Mouse (Mus musculus) liver, embryonic 12.5 days (tissue): ENCODE results near the gene Tmem38a. TPM values are rescaled to one million over a fixed set of nuclear protein-coding genes. Genes with fewer than 3 reads are reported as not detected.

Experiments
- ATAC-seq: fragments of 200-750 bp; cut with Nextera tagmentation; 2 replicates; pipeline ENCODE4 v1.8.0; 2017; ENCODE audit warnings: moderate number of reproducible peaks, mild to moderate bottlenecking, moderate library complexity
- H3K27ac ChIP-seq: fragments of 300-500 bp; sonication (generic); 2 replicates; pipeline ENCODE4 v1.5.1; 2016; ENCODE audit warnings: mild to moderate bottlenecking
- H3K27me3 ChIP-seq: fragments of 300-500 bp; sonication (generic); replicated peaks from 2 replicates; pipeline ENCODE4 v1.6.1; 2016; ENCODE audit warnings: mild to moderate bottlenecking, moderate library complexity
- H3K36me3 ChIP-seq: fragments of 300-500 bp; sonication (generic); 2 replicates; pipeline ENCODE4 v1.6.1; 2016; ENCODE audit warnings: mild to moderate bottlenecking, moderate library complexity
- H3K4me1 ChIP-seq: fragments of 300-500 bp; sonication (generic); 2 replicates; pipeline ENCODE4 v1.6.1; 2016
- H3K4me2 ChIP-seq: fragments of 300-500 bp; sonication (generic); 2 replicates; pipeline ENCODE4 v1.6.1; 2016; ENCODE audit warnings: mild to moderate bottlenecking, moderate library complexity
- H3K4me3 ChIP-seq: fragments of 300-500 bp; sonication (generic); 2 replicates; pipeline ENCODE4 v1.5.1; 2016; ENCODE audit warnings: mild to moderate bottlenecking, moderate library complexity
- H3K9ac ChIP-seq: fragments of 300-500 bp; sonication (generic); 2 replicates; pipeline ENCODE4 v1.6.1; 2016; ENCODE audit warnings: mild to moderate bottlenecking, moderate library complexity
- H3K9me3 ChIP-seq: fragments of 300-500 bp; sonication (generic); replicated peaks from 2 replicates; pipeline ENCODE4 v1.6.1; 2016; ENCODE audit warnings: mild to moderate bottlenecking, moderate library complexity
- WGBS: fragments of 180-500 bp; shearing (Covaris S2); methylation state at CpG from one replicate; pipeline ENCODE4 v1.1.7; 2016; ENCODE audit not compliant: insufficient replicate concordance; 5-methylcytosine and 5-hydroxymethylcytosine counted together
- polyA plus RNA-seq: library from polyadenylated mRNA; unstranded; fragments of >200 nt; fragmentation: Nextera tagmentation; extraction: Ambion mirVana; gene quantifications from 2 replicates; pipeline ENCODE4 v1.2.1, GENCODE M21; 2016

Gene Tmem38a
- 2.5 TPM in 2 replicates for polyA plus RNA-seq

GRCm38 (mm10) chr8:72571611-72572473 is at the start of gene Tmem38a:
TSS of gene Tmem38a (plus strand) at chr8:72572055.
- ATAC-seq, result no peak
- peak within 1 kb of the TSS; percentile 100 for H3K4me2 ChIP-seq
- no peaks in the 10 kb centered on the region for H3K9me3 ChIP-seq
- H3K36me3 ChIP-seq, result peaks cover 28% of the 10 kb centered on the region
- H3K4me3 ChIP-seq, result peak within 1 kb of the TSS; percentile 71
- peak within 1 kb of the TSS; percentile 82 for H3K9ac ChIP-seq
- peak within 1 kb of the TSS; percentile 92 for H3K27ac ChIP-seq
- no peaks in the 10 kb centered on the region; the same call in 1 of the 2 replicates for H3K27me3 ChIP-seq
- under 1% methylated on average over 44 of the region's 45 CpGs for WGBS
- H3K4me1 ChIP-seq, result peaks cover 30% of the 10 kb centered on the region

- H3K27ac ChIP-seq, result no peak overlapping the region
- H3K9me3 ChIP-seq, result no peaks in the 10 kb centered on the region
- 88% methylated on average over 1 of the region's 1 CpGs for WGBS
- H3K4me1 ChIP-seq, result no peaks in the 10 kb centered on the region
- no peak overlapping the region for H3K4me2 ChIP-seq
- H3K36me3 ChIP-seq, result peaks cover 7% of the 10 kb centered on the region
- no peak overlapping the region for H3K9ac ChIP-seq
- no peaks in the 10 kb centered on the region for H3K27me3 ChIP-seq
- ATAC-seq, result no peak
- H3K4me3 ChIP-seq, result no peak overlapping the region
Observed at GRCm38 (mm10) chr8:72532103-72532502, 39.8 kb upstream of the Tmem38a start.

- no peak overlapping the region for H3K27ac ChIP-seq
- no peak for ATAC-seq
- no peak overlapping the region for H3K9ac ChIP-seq
- no peaks in the 10 kb centered on the region for H3K9me3 ChIP-seq
- 0 out of 2 replicates have a peak, but pooled peaks cover 6% of the 10 kb centered on the region for H3K4me1 ChIP-seq
- H3K36me3 ChIP-seq, result peaks cover 3% of the 10 kb centered on the region
- WGBS, result 80% methylated on average over 3 of the region's 3 CpGs
- H3K27me3 ChIP-seq, result no peaks in the 10 kb centered on the region
- H3K4me2 ChIP-seq, result no peak overlapping the region
- no peak overlapping the region for H3K4me3 ChIP-seq
Observed at GRCm38 (mm10) chr8:72534888-72535287, 37.0 kb upstream of the Tmem38a start.

- Histone ChIP-seq H3K9ac (no peak overlapping the region), H3K36me3 (peaks cover 21% of the 10 kb centered on the region), H3K4me1 (peaks cover 30% of the 10 kb centered on the region), H3K4me3 (no peak overlapping the region), H3K9me3 (no peaks in the 10 kb centered on the region), H3K4me2 (no peak overlapping the region), H3K27me3 (no peaks in the 10 kb centered on the region), H3K27ac (no peak overlapping the region)
- ATAC-seq, result no peak
Observed at GRCm38 (mm10) chr8:72539234-72539633, 32.6 kb upstream of the Tmem38a start.

- Histone ChIP-seq H3K9ac (peak overlapping the region; percentile 100), H3K4me1 (peaks cover 67% of the 10 kb centered on the region), H3K27me3 (no peaks in the 10 kb centered on the region), H3K4me2 (peak overlapping the region; percentile 99), H3K36me3 (peaks cover 45% of the 10 kb centered on the region), H3K27ac (peak overlapping the region; percentile 87), H3K4me3 (peak overlapping the region; percentile 99), H3K9me3 (no peaks in the 10 kb centered on the region)
- peak; percentile 1; the same call in 1 of the 2 replicates for ATAC-seq
- 3% methylated on average over 27 of the region's 27 CpGs for WGBS
Observed at GRCm38 (mm10) chr8:72547122-72547801, 24.6 kb upstream of the Tmem38a start.

GRCm38 (mm10) chr8:72547802-72548643 is 23.8 kb upstream of the Tmem38a start, which contains the start of gene Med26:
TSS of gene Med26 (minus strand) at chr8:72548270.
- Histone ChIP-seq H3K36me3 (peaks cover 38% of the 10 kb centered on the region), H3K4me1 (peaks cover 59% of the 10 kb centered on the region), H3K27me3 (no peaks in the 10 kb centered on the region), H3K4me3 (peak within 1 kb of the TSS; percentile 99), H3K9me3 (no peaks in the 10 kb centered on the region), H3K27ac (peak within 1 kb of the TSS; percentile 91), H3K4me2 (peak within 1 kb of the TSS; percentile 99), H3K9ac (peak within 1 kb of the TSS; percentile 100)
- WGBS, result under 1% methylated on average over 87 of the region's 92 CpGs
- peak; percentile 95 for ATAC-seq

GRCm38 (mm10) chr8:72548644-72549313 is 23.1 kb upstream of the Tmem38a start:
- peak overlapping the region; percentile 100 for H3K9ac ChIP-seq
- H3K4me3 ChIP-seq, result peak overlapping the region; percentile 99
- no peaks in the 10 kb centered on the region for H3K9me3 ChIP-seq
- peaks cover 53% of the 10 kb centered on the region for H3K4me1 ChIP-seq
- peaks cover 30% of the 10 kb centered on the region for H3K36me3 ChIP-seq
- peak overlapping the region; percentile 91 for H3K27ac ChIP-seq
- ATAC-seq, result peak; percentile 59
- WGBS, result under 1% methylated on average over 44 of the region's 45 CpGs
- H3K27me3 ChIP-seq, result no peaks in the 10 kb centered on the region
- H3K4me2 ChIP-seq, result peak overlapping the region; percentile 99

GRCm38 (mm10) chr8:72549314-72549892 is 22.5 kb upstream of the Tmem38a start:
- WGBS, result 20% methylated on average over 5 of the region's 5 CpGs
- H3K9me3 ChIP-seq, result no peaks in the 10 kb centered on the region
- peak overlapping the region; percentile 99 for H3K4me2 ChIP-seq
- peak overlapping the region; percentile 91 for H3K27ac ChIP-seq
- peak overlapping the region; percentile 100 for H3K9ac ChIP-seq
- H3K27me3 ChIP-seq, result no peaks in the 10 kb centered on the region
- ATAC-seq, result no peak
- H3K36me3 ChIP-seq, result peaks cover 25% of the 10 kb centered on the region
- H3K4me3 ChIP-seq, result peak overlapping the region; percentile 99
- H3K4me1 ChIP-seq, result peaks cover 49% of the 10 kb centered on the region

GRCm38 (mm10) chr8:72555770-72556169 is 16.1 kb upstream of the Tmem38a start:
- peaks cover 4% of the 10 kb centered on the region; the same call in 1 of the 2 replicates for H3K4me1 ChIP-seq
- H3K4me2 ChIP-seq, result no peak overlapping the region
- H3K27ac ChIP-seq, result no peak overlapping the region
- no peak overlapping the region for H3K9ac ChIP-seq
- H3K27me3 ChIP-seq, result no peaks in the 10 kb centered on the region
- no peaks in the 10 kb centered on the region for H3K9me3 ChIP-seq
- no peak for ATAC-seq
- no peak overlapping the region for H3K4me3 ChIP-seq
- WGBS, result 67% methylated on average over 4 of the region's 4 CpGs
- peaks cover 34% of the 10 kb centered on the region for H3K36me3 ChIP-seq

GRCm38 (mm10) chr8:72561111-72561689 is 10.7 kb upstream of the Tmem38a start:
- Histone ChIP-seq H3K36me3 (peaks cover 65% of the 10 kb centered on the region), H3K27ac (no peak overlapping the region), H3K9me3 (no peaks in the 10 kb centered on the region), H3K27me3 (no peaks in the 10 kb centered on the region), H3K4me2 (no peak overlapping the region), H3K4me3 (no peak overlapping the region), H3K4me1 (no peaks in the 10 kb centered on the region), H3K9ac (no peak overlapping the region)
- no peak for ATAC-seq
- 79% methylated on average over 1 of the region's 1 CpGs for WGBS
